Mouse (Mus musculus) olfactory bulb, adult 2 months (tissue): ENCODE data around the gene Olfr2.

ENCODE experiments used
- CTCF ChIP-seq: fragments of 200-500 bp; IDR thresholded peaks from 2 replicates; pipeline ENCODE4 v1.5.1; 2012; ENCODE audit warnings: low read depth, mild to moderate bottlenecking, low read length, moderate library complexity; ENCODE audit not compliant: insufficient read depth
- POLR2A ChIP-seq: fragments of 200-500 bp; IDR thresholded peaks from 2 replicates; pipeline ENCODE4 v1.6.1; 2012; ENCODE audit warnings: mild to moderate bottlenecking, low read depth, low read length, moderate library complexity; ENCODE audit not compliant: insufficient read depth

GRCm38 (mm10) chr7:106963837-106964236 is 42.0 kb downstream of the Olfr2 start, which contains the start of gene Olfr6:
- TF ChIP-seq CTCF (no peak), POLR2A (no peak)
